Mouse (Mus musculus): ENCODE data around the gene Socs1. TPM values are rescaled to one million over a fixed set of nuclear protein-coding genes. Genes with fewer than 3 reads are reported as not detected.
A peak's percentile ranks its signal among the peaks of the same experiment; 100 is the strongest.

The Socs1 gene
- 0.57 and 0.75 TPM in 2 replicates for polyA plus RNA-seq (2012; ENCODE audit: insufficient read depth, insufficient read length, missing spikeins)

DNA sequence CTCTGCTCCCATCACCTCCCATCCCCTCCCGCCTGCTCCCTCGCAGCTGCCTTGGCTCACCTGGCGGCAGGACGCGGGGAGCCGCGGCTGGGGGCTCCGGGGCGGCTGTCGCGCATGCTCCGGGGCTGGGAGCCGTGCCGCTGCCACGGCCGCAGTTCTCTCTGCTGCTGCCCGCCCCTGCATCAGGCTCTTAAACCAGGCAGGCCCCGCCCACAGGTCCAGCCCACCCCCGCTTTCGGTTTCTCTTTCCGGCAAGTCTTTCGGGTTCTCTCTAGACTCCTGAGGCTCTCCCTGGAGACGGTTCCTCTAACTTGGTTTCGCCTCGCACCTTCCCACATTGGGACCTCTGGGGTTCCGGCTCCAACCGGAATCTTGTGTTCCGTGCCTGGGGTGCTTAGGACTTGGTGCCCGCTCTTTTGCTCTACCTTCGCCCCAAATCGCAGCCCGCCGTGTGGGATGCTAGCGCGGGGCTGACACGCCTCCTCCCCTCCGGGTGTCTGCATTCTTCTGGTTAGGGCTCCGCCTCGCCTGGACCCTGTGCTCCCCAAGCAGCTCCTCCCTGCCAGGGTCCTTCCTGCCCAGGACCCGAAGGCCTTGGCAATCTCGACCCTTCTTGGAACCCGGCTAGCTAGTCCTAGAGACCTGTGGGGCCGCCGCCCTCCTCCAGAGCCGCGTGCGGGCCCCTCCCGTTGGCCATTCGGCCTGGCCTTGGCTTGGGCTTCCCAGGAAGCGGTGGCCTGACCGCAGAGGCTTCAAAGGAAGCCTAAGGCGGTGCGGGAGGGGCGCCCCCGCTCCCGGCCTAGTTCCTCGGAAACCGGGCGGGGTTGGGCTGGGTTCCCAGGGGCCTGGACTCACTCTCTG, at the start of gene Socs1:
Gene Socs1, minus strand, starts transcription at position 166 of the 861 bp plus-strand sequence.
- Histone ChIP-seq H3K27ac (ENCODE audit: insufficient read depth, low read depth, low read length) (peak within 1 kb of the TSS; percentile 71), H3K4me3 (ENCODE audit: insufficient read depth, low read length) (peak within 1 kb of the TSS; percentile 81), H3K4me1 (ENCODE audit: control insufficient read depth, insufficient read depth, low read length) (peaks cover 5% of the 10 kb centered on the region; the same call in 1 of the 2 replicates)
- TF ChIP-seq POLR2A (IDR thresholded peaks at IDR 0.05; ENCODE audit: borderline replicate concordance, low read depth, low read length) (no peak), CTCF (IDR thresholded peaks at IDR 0.05; ENCODE audit: low read depth, low read length) (no peak)

DNA sequence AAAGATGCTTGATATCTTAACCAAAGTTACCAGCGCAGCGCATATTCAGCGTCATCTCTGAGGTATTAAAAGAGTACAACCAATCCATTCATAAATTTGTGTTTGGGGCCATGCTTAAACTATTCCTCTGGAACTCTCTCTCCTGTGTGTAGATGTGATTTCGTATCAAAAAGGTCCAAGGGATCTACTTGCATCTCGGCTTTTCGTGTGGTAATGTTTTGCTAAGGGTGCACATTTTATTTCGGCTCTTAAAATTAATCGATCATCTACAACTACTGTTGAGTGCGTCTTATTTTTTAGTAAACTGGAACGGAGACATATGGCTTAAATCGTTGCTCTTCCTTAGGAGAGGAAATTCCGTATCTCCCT, 49.2 kb upstream of the Socs1 start:
- TF ChIP-seq CTCF (IDR thresholded peaks at IDR 0.05; ENCODE audit: low read depth, low read length) = no peak
- TF ChIP-seq POLR2A (IDR thresholded peaks at IDR 0.05; ENCODE audit: borderline replicate concordance, low read depth, low read length) = no peak
- H3K4me1 ChIP-seq (ENCODE audit: control insufficient read depth, insufficient read depth, low read length) = peaks cover 16% of the 10 kb centered on the region
- no peak overlapping the region for H3K27ac ChIP-seq (ENCODE audit: insufficient read depth, low read depth, low read length)
- peak overlapping the region; percentile 65 for H3K4me3 ChIP-seq (ENCODE audit: insufficient read depth, low read length)

DNA sequence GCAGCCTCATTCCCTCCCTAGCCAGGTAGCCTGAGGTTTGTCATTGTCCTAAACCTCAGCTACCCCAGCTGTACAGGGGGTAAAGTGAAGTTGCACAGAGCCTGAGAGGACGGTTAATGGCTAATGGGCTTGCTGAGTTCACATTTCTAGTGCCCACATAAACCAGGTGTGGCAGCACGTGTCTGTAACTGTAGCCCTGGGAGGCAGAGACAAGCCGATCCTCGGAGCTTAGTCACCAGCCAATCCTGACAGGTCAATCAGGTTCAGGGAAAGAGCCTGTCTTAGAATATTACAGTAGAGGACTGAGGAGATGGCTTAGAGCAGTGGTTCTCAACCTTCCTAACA, 43.1 kb upstream of the Socs1 start:
- no peak for TF ChIP-seq CTCF (IDR thresholded peaks at IDR 0.05; ENCODE audit: low read depth, low read length)
- TF ChIP-seq POLR2A (IDR thresholded peaks at IDR 0.05; ENCODE audit: borderline replicate concordance, low read depth, low read length) = no peak
- no peaks in the 10 kb centered on the region for H3K4me1 ChIP-seq (ENCODE audit: control insufficient read depth, insufficient read depth, low read length)
- H3K27ac ChIP-seq (ENCODE audit: insufficient read depth, low read depth, low read length) = no peak overlapping the region
- H3K4me3 ChIP-seq (ENCODE audit: insufficient read depth, low read length) = no peak overlapping the region

DNA sequence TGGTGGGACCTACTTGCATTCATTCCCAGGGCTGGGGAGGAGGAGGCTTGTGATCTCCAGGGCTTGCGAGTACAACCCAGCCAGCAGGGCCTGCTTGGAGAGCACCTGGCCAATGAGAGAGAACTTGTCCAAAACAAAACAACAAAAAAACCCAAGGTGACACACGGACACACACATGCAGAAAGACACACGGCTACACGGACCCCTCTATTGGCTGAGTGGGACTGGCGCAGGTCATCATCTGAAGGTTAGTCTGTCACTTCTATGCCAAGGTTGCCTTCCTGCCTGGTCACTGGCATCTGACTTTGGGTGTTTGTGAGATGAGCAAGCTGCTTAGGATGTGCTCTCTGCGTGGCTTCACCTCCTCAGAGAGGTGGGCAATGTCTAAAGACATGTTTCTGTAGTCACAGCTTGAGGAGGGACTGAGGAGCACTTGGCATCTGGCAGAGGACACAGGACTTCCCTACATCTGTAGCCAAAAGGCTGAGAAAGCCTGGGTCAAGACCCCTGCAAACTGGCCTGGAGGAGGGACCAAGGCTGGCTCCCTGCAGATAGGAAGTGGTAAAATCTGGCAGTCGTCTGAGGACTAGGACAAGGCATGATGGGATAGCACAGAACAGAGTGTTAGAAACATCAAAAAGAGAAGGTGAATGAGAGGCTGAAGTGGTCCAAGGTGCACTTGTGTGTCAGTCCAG, 42.6 kb upstream of the Socs1 start:
- no peak overlapping the region for H3K4me3 ChIP-seq (ENCODE audit: insufficient read depth, low read length)
- H3K27ac ChIP-seq (ENCODE audit: insufficient read depth, low read depth, low read length) = no peak overlapping the region
- TF ChIP-seq CTCF (IDR thresholded peaks at IDR 0.05; ENCODE audit: low read depth, low read length) (no peak), POLR2A (IDR thresholded peaks at IDR 0.05; ENCODE audit: borderline replicate concordance, low read depth, low read length) (no peak)
- H3K4me1 ChIP-seq (ENCODE audit: control insufficient read depth, insufficient read depth, low read length) = no peaks in the 10 kb centered on the region

DNA sequence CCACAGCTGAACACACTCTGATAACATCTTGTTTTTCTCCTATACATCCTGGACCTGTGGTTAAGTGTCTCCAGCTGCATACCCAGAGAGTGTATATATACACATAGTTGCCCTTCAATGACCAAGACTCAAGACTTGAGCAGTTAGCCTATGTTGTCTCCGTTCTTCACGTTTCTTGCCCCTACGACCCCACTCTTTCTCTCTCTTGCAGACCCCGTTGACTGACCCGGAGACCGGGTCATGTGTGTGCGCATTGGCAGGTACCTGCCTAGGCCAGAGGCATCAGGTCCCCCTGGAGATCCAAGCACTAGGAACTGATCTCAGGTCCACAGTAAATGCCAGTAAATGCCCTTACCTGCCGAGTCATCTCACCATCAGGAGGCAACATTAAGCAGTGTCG, 41.9 kb upstream of the Socs1 start:
- H3K4me1 ChIP-seq (ENCODE audit: control insufficient read depth, insufficient read depth, low read length) = no peaks in the 10 kb centered on the region
- no peak overlapping the region for H3K4me3 ChIP-seq (ENCODE audit: insufficient read depth, low read length)
- TF ChIP-seq CTCF (IDR thresholded peaks at IDR 0.05; ENCODE audit: low read depth, low read length) (no peak), POLR2A (IDR thresholded peaks at IDR 0.05; ENCODE audit: borderline replicate concordance, low read depth, low read length) (no peak)
- no peak overlapping the region for H3K27ac ChIP-seq (ENCODE audit: insufficient read depth, low read depth, low read length)

DNA sequence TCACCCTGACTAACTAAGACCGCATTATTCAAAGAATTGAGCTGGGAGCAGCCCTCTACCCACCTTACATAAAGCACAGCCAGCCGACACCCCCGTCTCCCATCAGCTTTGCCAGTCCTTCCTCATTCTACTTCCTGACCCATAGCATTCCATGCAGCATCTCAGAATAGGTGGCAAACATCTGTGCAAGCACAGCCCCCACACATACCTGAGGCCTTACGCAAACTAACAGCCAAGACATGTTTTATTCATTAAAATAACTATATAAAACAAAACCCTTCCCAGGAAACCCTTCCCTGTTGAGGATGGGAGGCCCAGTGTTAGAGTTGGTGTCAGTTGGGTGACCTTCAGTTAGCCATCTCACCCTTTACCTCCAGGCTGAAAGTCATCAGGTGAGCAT, 40.5 kb upstream of the Socs1 start:
- no peak overlapping the region for H3K27ac ChIP-seq (ENCODE audit: insufficient read depth, low read depth, low read length)

DNA sequence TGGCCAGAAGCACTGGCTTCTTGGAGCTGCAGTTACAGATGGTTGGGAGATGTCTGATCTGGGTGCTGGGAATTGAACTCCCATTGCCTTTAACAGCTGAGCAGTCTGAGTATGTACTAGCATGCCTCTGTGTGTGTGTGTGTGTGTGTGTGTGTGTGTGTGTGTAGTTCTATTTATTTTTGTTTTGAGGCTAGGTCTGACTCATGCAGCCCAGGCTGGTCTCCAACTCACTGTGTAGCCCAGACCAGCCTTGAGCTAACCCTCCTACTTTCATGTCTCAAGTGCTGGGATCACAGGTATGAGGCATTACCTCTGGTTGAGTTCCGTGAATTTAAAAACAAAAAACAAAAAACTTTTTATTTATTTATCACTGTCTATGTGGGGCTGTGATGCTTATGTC, 39.2 kb upstream of the Socs1 start:
- H3K4me3 ChIP-seq (ENCODE audit: insufficient read depth, low read length) = no peak overlapping the region
- TF ChIP-seq CTCF (IDR thresholded peaks at IDR 0.05; ENCODE audit: low read depth, low read length) (no peak), POLR2A (IDR thresholded peaks at IDR 0.05; ENCODE audit: borderline replicate concordance, low read depth, low read length) (no peak)
- no peak overlapping the region for H3K27ac ChIP-seq (ENCODE audit: insufficient read depth, low read depth, low read length)
- H3K4me1 ChIP-seq (ENCODE audit: control insufficient read depth, insufficient read depth, low read length) = no peaks in the 10 kb centered on the region

More for the DNA sequence above, 40.5 kb upstream of the Socs1 start:
- TF ChIP-seq POLR2A (IDR thresholded peaks at IDR 0.05; ENCODE audit: borderline replicate concordance, low read depth, low read length) = no peak
- no peak for TF ChIP-seq CTCF (IDR thresholded peaks at IDR 0.05; ENCODE audit: low read depth, low read length)
- no peaks in the 10 kb centered on the region for H3K4me1 ChIP-seq (ENCODE audit: control insufficient read depth, insufficient read depth, low read length)
- H3K4me3 ChIP-seq (ENCODE audit: insufficient read depth, low read length) = no peak overlapping the region

DNA sequence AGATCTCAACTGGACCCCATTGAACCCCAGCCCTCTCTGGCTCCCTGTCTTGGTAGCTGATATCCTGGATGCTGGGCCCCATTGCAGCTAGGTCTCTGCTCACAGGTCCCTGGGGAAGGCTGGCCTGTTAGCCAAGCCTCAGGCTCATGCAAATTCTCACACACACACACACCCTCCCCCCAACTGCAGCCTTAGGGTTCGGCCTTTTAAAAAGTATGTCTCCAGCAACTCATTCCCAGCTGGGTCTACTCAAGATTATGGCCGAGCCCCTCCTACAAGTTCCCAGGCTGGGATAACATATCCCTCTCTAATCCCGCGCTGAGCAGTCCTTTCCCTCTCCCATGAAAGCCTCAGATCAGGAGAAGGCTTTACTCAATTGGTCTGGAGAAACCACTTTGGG, 36.1 kb upstream of the Socs1 start:
- TF ChIP-seq POLR2A (IDR thresholded peaks at IDR 0.05; ENCODE audit: borderline replicate concordance, low read depth, low read length) (no peak), CTCF (IDR thresholded peaks at IDR 0.05; ENCODE audit: low read depth, low read length) (no peak)
- H3K4me3 ChIP-seq (ENCODE audit: insufficient read depth, low read length) = no peak overlapping the region
- no peak overlapping the region for H3K27ac ChIP-seq (ENCODE audit: insufficient read depth, low read depth, low read length)
- H3K4me1 ChIP-seq (ENCODE audit: control insufficient read depth, insufficient read depth, low read length) = no peaks in the 10 kb centered on the region

DNA sequence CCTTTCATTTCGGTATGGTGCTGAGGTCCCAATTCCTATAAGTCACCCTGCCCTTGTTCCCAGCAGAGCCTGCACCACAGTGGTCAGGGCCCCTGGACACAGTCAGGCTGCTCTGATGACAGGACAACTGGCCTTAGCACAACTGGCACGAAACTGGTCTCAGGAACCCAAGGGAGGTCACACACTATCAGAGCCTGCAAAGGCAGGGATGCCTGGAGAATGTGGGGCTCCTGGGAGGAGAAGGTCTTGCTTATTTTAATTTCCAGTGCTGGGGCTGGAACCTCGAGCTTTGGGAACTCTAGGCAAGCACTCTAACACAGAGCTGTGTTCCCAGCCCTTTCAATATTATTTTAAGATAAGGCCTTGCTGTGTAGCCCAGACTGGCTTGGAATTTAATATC, 34.6 kb upstream of the Socs1 start:
- no peaks in the 10 kb centered on the region for H3K4me1 ChIP-seq (ENCODE audit: control insufficient read depth, insufficient read depth, low read length)
- no peak overlapping the region for H3K4me3 ChIP-seq (ENCODE audit: insufficient read depth, low read length)
- TF ChIP-seq CTCF (IDR thresholded peaks at IDR 0.05; ENCODE audit: low read depth, low read length) (no peak), POLR2A (IDR thresholded peaks at IDR 0.05; ENCODE audit: borderline replicate concordance, low read depth, low read length) (no peak)
- no peak overlapping the region for H3K27ac ChIP-seq (ENCODE audit: insufficient read depth, low read depth, low read length)

DNA sequence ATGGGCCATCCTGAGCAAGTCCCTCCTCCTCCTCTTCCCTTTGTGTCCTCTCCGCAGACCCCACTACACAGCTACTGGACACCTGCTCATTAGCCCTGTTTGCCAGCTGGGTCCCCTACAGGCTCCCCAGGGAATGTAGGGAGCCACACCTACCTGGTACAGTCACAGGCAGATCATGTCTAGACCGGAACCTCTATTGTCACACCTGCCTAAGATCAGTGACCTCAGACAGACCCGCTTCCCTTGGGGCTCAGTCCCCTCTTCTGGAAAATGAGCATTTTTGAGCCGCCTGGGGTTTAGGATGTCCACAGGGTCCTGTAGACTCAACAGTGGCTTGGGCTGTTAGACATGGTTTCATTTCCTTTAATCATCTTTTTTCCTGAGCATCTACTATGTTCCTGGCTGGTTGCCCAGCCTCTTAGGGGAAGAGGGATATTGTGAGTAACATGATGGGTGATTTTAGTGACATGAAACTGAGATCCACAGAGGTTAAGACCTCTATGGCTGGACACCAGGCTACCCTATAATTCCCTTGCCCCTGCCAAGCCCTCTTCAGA, 33.3 kb upstream of the Socs1 start:
- Histone ChIP-seq H3K4me1 (ENCODE audit: control insufficient read depth, insufficient read depth, low read length) (no peaks in the 10 kb centered on the region), H3K4me3 (ENCODE audit: insufficient read depth, low read length) (no peak overlapping the region), H3K27ac (ENCODE audit: insufficient read depth, low read depth, low read length) (no peak overlapping the region)
- no peak for TF ChIP-seq CTCF (IDR thresholded peaks at IDR 0.05; ENCODE audit: low read depth, low read length)
- no peak for TF ChIP-seq POLR2A (IDR thresholded peaks at IDR 0.05; ENCODE audit: borderline replicate concordance, low read depth, low read length)
